Comparison of ENCODE assay signal across 9 mouse cellular contexts in genomic region chr3:121093509-121093908, GRCm38 (mm10).
DNase-seq lines count a peak whose midpoint lies in the region; ATAC-seq and TF ChIP-seq lines count a peak whose summit lies in the region.
"Had no signal": no experiment of that assay in that cellular context is flagged by ENCODE, and none has a peak within 500 bp of the region (broad histone marks: within the 10 kb centered on the region; RNA-seq: fewer than 3 reads in every experiment).

No protein-coding gene starts in this region.

- TF ChIP-seq CTCF in cerebellum, adult 2 months (IDR thresholded peaks at IDR 0.05; ENCODE audit: borderline replicate concordance, insufficient read depth, low read depth, low read length): peak; percentile 22; the same call in 1 of the 2 replicates

- H3K9me3 ChIP-seq in neural tube, embryonic 12.5 days: no peaks in the 10 kb centered on the region
- H3K9me3 ChIP-seq: lung, embryonic 15.5 days had no signal

- no peak for TF ChIP-seq POLR2A in cerebellum, adult 2 months (IDR thresholded peaks at IDR 0.05; ENCODE audit: borderline replicate concordance, insufficient read depth, low read length)

- H3K4me1 ChIP-seq in neural tube, embryonic 12.5 days: no peaks in the 10 kb centered on the region
- H3K4me1 ChIP-seq in cerebellum, adult 2 months (ENCODE audit: control insufficient read depth, insufficient read depth, low read length): no peaks in the 10 kb centered on the region
- H3K4me1 ChIP-seq: lung, embryonic 15.5 days had no signal

- 55% methylated on average over 6 of the region's 6 CpGs for WGBS in neural tube, embryonic 12.5 days
- 31% methylated on average over 6 of the region's 6 CpGs for WGBS in cerebellum, adult 2 months

- H3K27ac ChIP-seq in neural tube, embryonic 12.5 days: no peak overlapping the region
- no peak overlapping the region for H3K27ac ChIP-seq in cerebellum, adult 2 months (ENCODE audit: insufficient read depth, low read length)
- H3K27ac ChIP-seq: lung, embryonic 15.5 days had no signal

- peak; percentile 48; the same call in 1 of the 2 replicates for ATAC-seq in neural tube, embryonic 12.5 days (ENCODE audit: low FRiP score, low read depth)

- H3K27me3 ChIP-seq in neural tube, embryonic 12.5 days (replicated peaks): no peaks in the 10 kb centered on the region
- no peaks in the 10 kb centered on the region for H3K27me3 ChIP-seq in cerebellum, adult 2 months (ENCODE audit: control insufficient read depth, insufficient read depth, low read length)
- H3K27me3 ChIP-seq: lung, embryonic 15.5 days had no signal

- H3K4me2 ChIP-seq in neural tube, embryonic 12.5 days (replicated peaks): no peak overlapping the region
- H3K4me2 ChIP-seq: lung, embryonic 15.5 days had no signal

- H3K36me3 ChIP-seq in neural tube, embryonic 12.5 days: no peaks in the 10 kb centered on the region
- H3K36me3 ChIP-seq: lung, embryonic 15.5 days had no signal

- DNase-seq in frontal cortex, adult 2 months (ENCODE audit: extremely low spot score in 1 of 2, low spot score in 1 of 2): peak; percentile 11 to 80
- no peak for DNase-seq in frontal cortex, postnatal 25 days (ENCODE audit: low spot score in 2 of 2)
- DNase-seq in neural tube, embryonic 10.5 days (ENCODE audit: extremely low spot score, low spot score): no peak
- peak; percentile 66 to 74 for DNase-seq in cerebellum, adult 2 months
- DNase-seq in forelimb bud, embryonic 11.5 days (ENCODE audit: low read depth, low spot score): peak; percentile 43
- peak; percentile 18 for DNase-seq in lung, postnatal 25 days (ENCODE audit: low spot score)
- peak; percentile 57 for DNase-seq in thymus, postnatal 4 days

- no peak overlapping the region for H3K4me3 ChIP-seq in neural tube, embryonic 12.5 days
- no peak overlapping the region for H3K4me3 ChIP-seq in cerebellum, adult 2 months (replicated peaks; ENCODE audit: insufficient read depth, low read depth, low read length)
- H3K4me3 ChIP-seq: lung, embryonic 15.5 days had no signal

- no peak overlapping the region for H3K9ac ChIP-seq in neural tube, embryonic 12.5 days
- H3K9ac ChIP-seq: lung, embryonic 15.5 days had no signal

Comparison
In these comparisons a context has a peak if more than half of its experiments do, and no peak if none do; other contexts are left out.
1. DNase-seq: peak in frontal cortex, adult 2 months (2 of 2), cerebellum, adult 2 months (2 of 2), forelimb bud, embryonic 11.5 days (single experiment), lung, postnatal 25 days (single experiment) and thymus, postnatal 4 days (single experiment); none in frontal cortex, postnatal 25 days (0 of 2) and neural tube, embryonic 10.5 days (single experiment).